Mouse (Mus musculus): ENCODE measurements around the gene Atf7ip. TPM values are rescaled to one million over a fixed set of nuclear protein-coding genes. Genes with fewer than 3 reads are reported as not detected.

Atf7ip gene
- polyA plus RNA-seq, 1 experiment = 49.5 TPM

DNA sequence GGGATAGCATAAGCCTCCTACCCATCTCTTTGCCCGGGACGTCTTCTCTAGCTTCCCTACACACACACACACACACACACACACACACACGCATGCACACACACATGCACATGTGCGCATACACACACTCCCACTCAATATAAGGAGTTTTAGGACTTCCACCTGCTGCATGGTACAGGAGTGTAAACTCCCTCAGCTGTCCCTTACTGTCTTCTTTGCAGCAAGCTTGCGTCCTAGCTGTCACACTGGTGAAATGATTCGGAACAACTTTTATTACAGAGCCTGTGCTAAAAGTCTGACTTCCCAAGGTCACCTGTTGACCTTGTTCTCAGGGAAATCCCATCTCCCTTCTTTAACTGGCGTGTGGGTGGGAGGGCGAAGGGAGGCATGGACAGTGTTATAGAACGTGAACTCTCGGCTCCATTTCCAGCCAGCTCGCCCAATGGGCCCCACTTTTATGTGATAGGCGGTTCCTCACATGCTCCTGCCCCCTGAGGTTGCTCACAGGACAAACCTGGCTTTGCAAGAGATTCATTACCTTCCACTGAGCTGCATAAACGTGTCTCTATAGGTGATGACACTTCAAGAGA lies 126.1 kb downstream of the Atf7ip start:
- DNase-seq (ENCODE audit: extremely low spot score in 1 of 2, low spot score in 1 of 2) = no peak

DNA sequence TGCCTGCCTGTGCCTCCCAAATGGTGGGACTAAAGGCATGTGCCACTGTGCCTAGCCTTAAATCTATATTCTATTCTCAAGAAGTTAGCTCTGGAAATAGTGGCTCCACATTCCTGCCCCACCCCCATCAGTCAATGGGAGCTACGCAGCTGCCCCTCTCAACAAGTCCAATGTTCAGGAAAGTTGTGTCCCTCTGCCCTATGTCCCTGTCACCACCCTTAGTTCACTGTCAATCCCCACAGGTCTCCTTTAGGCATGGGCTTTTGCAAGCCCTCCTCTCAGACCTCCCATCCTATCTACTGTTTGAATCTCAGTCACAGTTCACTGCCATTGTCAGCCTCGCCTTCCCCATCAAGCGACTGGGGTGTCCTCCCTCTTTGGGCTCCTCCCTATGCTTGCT lies 127.2 kb downstream of the Atf7ip start:
- no peak for DNase-seq (ENCODE audit: extremely low spot score in 1 of 2, low spot score in 1 of 2)

DNA sequence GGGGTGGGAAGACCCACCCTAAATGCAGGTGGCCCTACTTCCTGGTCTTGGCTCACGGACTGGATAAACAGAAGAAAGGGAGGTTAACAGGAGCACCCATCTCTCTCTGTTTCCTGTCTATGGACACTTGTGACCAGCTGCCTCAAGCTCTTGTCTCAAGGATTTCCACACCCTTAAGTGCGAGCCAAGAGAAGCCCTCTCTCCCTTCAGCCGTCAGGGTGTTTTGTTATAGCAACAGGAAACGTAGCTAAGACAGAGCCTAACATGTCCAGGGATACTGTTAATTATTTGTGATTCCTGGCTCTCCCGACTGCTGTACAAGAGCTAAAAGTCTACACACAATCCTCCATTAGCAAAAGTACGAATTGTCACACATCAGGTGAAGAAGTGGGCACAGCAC lies 127.8 kb downstream of the Atf7ip start:
- DNase-seq (ENCODE audit: extremely low spot score in 1 of 2, low spot score in 1 of 2) = no peak

DNA sequence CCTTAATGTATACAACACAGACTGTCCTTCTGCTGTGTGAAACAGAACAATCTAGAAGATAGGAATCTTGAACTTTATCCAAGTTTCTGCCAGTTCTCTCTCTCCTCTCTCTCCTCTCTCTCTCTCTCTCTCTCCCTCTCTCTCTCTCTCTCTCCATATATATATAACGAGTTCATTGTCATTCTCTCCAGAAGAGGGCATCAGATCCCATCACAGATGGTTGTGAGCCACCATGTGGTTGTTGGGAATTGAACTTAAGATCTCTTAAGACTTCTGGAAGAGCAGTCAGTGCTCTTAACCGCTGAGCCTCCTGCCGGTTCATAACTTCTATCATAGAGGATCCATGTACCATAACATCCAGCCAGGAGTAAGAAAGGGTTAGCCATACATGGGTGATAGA lies 129.0 kb downstream of the Atf7ip start:
- no peak for DNase-seq (ENCODE audit: extremely low spot score in 1 of 2, low spot score in 1 of 2)

DNA sequence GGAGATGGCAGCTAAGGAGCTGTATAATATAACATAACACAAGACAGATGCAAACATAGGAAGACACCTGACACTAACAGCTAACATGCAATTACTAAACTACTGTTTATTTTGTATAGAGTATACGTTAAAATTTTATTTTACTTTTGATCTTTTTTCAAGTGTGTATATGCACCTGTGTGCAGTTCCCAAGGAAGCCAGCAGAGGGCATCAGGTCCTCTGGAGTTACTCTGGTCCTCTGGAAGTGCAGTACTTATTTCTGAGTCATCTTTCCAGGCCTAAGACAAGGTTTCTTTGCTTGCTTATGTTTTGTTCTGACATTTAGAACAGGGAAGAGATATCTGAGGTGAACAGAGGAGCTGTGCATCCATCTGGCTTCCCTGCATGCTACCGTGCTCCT lies 138.2 kb downstream of the Atf7ip start:
- no peak for DNase-seq (ENCODE audit: extremely low spot score in 1 of 2, low spot score in 1 of 2)

DNA sequence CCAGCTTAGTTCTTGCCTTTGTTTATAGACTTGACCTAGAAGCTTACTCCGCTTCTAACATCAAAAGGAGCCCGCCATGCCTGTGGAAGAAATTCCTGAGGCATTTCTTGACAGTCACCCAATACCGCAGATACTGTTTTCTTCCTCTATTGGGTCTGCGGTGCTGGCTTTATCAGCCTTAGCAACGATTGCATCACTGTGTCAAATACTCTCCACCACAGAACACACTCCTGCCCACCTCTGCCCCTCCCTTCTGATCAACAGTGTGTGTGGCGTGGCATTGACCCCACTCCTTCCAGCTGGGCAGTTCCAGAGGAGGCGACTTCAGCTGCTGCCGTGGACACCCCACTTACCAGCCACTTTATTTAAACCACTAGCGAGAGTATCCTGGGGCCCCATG lies 139.8 kb downstream of the Atf7ip start:
- no peak for DNase-seq (ENCODE audit: extremely low spot score in 1 of 2, low spot score in 1 of 2)

DNA sequence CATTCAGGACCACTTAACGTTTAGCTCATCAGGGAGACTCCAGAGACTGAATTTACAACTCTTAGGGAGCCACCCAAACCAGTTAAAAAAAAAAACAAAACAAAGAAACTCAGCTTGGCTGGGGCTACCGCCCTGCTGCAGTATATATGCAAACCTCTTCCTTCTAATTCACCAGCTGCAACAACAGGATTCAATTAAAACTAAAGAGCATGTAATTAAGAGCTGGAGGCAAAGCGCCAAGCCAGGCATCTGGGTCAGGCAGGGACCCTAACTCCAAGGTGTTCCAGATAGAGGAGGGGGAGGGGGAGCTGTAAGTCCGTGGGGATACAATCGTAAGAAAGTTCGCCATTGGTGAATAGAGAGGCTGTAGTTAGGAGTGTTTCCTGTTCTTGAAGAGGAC lies 140.2 kb downstream of the Atf7ip start:
- DNase-seq (ENCODE audit: extremely low spot score in 1 of 2, low spot score in 1 of 2) = no peak

DNA sequence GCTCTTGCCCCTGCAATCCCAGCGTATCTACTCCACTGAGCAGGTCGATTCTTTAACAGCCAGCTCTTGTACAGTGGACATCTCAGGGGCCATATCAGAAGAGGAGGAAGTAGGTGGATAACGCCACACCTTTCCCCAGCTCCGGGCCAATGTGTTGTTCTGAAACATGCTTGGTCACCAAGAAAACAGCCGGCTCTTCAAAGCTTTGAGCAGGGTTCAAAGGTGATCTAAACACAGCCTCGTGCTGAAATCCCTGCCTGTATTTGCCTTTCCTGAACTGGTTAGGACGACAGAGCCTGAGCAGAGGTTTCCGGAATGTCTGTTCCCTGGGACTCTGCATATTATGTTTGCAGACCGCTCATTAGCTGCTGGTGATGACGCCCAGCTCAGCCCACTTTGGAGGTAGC lies 141.5 kb downstream of the Atf7ip start:
- DNase-seq (ENCODE audit: extremely low spot score in 1 of 2, low spot score in 1 of 2) = no peak

DNA sequence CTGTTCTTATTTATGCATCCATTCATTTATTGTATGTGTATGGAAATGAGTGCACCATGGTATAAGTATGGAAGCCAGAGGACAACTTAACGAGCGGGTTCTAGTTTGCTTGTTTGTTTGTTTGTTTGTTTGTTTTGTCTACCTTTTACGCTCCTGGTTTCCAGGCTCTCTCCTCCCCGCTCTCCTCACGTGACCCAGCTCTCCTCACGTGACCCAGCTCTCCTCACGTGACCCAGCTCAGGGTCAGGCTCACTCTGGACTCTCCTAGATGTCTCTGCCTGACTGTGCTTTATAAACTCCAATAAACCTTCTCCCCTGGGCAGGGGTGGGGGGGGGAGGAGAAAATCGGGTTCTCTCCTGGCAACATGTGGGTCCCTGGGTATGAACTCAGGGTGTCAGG lies 144.7 kb downstream of the Atf7ip start:
- no peak for DNase-seq (ENCODE audit: extremely low spot score in 1 of 2, low spot score in 1 of 2)

DNA sequence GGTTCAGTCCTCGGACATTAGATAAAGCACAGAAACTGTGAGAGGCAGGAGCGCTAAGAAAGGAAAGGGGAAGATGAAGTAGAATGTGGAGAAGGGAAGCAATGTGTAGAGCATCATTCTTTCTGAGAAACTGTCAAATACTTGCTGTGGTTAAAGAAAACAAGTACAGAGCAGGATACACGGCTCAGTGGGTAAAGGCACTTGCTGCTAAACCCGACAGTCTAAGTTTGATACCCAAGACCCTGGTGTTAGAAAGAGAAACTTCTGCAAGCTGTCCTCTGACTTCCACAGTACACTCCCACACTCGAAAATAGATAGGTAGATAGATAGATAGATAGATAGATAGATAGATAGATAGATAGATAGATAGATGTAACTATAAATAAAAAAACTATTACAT lies 147.4 kb downstream of the Atf7ip start:
- DNase-seq (ENCODE audit: extremely low spot score in 1 of 2, low spot score in 1 of 2) = no peak

DNA sequence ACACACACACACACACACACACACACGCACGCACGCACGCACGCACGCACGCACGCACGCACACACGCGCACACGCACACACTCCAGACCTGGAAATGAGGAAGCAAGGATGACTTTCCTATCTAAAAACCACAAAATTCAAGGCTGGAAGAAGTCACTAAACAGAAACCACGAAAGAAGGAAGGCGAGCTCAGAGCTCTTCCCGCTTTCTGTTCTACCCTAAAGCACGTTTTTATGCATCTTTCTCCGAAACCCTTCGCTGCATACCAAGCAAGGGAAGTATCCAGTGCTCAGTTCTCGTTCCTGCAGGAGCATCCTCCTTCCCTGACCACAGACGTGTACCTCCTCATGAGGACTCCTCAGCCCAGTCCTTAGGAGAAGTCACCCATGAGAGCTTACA lies 148.5 kb downstream of the Atf7ip start:
- no peak for DNase-seq (ENCODE audit: extremely low spot score in 1 of 2, low spot score in 1 of 2)

DNA sequence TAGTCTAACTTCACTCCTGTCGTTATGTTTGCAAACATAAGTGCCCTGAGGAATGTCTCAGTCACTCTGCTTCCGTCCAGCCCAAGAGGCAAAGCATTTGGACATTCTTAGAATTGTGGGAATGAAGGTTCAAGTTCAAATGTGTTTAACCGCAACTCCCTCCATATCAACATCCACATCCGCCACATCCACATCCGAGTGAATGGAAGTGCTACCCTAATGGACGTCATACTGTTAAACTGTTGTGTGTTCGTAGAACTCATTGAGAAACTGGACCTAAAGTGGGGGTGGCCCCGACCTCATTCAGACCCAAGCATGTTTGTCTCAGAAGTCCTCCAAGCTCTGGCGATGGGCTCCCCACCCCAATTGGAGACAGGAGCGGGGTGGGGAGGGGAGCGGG lies 149.8 kb downstream of the Atf7ip start:
- DNase-seq (ENCODE audit: extremely low spot score in 1 of 2, low spot score in 1 of 2) = no peak

DNA sequence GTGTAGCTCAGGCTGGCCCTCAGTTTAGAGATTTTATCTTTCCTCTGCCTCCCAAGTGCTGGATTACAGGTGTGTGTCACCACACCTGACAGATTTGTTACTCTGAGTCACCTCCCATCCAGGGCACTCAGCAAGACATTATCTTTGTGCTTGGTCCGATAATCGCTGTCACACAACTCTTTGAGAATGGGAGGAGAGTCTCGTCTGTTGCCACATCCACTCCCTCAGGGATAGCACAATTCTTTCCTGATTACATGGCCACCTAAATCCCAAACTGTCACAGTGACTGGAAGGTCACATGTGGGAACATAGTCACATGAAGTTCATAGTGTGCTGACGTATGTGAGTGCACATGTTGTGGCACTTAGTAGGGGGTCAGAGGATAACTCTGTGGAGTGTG lies 152.3 kb downstream of the Atf7ip start:
- DNase-seq (ENCODE audit: extremely low spot score in 1 of 2, low spot score in 1 of 2) = no peak

DNA sequence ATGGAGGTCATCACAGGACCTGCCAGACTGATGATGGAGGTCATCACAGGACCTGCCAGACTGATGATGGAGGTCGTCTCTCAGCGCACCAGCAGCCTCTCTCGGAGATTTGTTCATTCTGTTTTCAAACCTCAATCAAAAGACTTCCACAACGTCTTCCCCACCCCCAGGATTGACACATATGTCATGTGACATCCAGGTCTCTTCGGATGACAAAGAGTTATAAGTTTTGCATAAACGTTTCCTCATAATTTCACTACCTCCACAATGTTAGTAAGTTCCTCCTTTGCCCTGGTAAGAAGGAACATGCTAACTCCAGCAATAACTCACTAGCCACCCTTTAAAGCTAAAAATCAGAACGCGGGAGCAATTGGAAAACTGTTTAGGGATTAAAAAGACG lies 153.3 kb downstream of the Atf7ip start:
- DNase-seq (ENCODE audit: extremely low spot score in 1 of 2, low spot score in 1 of 2) = no peak

Other genes starting within 250 kb of the Atf7ip start
- gene Gm8994, start 178.6 kb upstream of the Atf7ip start, polyA plus RNA-seq (2012; rRNA removed) = not detected in 2 replicates
- gene E330021D16Rik, start 90.6 kb upstream of the Atf7ip start, polyA plus RNA-seq (2012; rRNA removed) = not detected in 2 replicates
- gene Plbd1, start 155.8 kb downstream of the Atf7ip start, polyA plus RNA-seq (2012; rRNA removed) = 0.34 TPM in 2 replicates

Measured in frontal cortex, adult 2 months (tissue).